Mouse (Mus musculus) hindbrain, postnatal 0 days (tissue): ENCODE results near the gene Nle1. TPM values are rescaled to one million over a fixed set of nuclear protein-coding genes. Genes with fewer than 3 reads are reported as not detected.

ENCODE experiments used
- ATAC-seq: fragments of 200-750 bp; cut with Nextera tagmentation; 2 replicates; pipeline ENCODE4 v1.8.0; 2017; ENCODE audit warnings: mild to moderate bottlenecking, moderate TSS enrichment, moderate library complexity
- DNase-seq: peaks from one replicate; pipeline ENCODE4 v3.0.0-alpha.2; 2015; ENCODE audit warnings: low spot score
- H3K27ac ChIP-seq: fragments of 300-500 bp; sonication (generic); 2 replicates; pipeline ENCODE4 v1.5.1; 2014; ENCODE audit warnings: mild to moderate bottlenecking
- H3K27me3 ChIP-seq: fragments of 300-500 bp; sonication (generic); 2 replicates; pipeline ENCODE4 v1.6.1; 2014; ENCODE audit warnings: low read length, mixed read lengths; ENCODE audit not compliant: insufficient read depth
- H3K36me3 ChIP-seq: fragments of 300-500 bp; sonication (generic); 2 replicates; pipeline ENCODE4 v1.6.1; 2014; ENCODE audit warnings: low read length, mixed read lengths; ENCODE audit not compliant: insufficient read depth
- H3K4me1 ChIP-seq: fragments of 300-500 bp; sonication (generic); 2 replicates; pipeline ENCODE4 v1.6.1; 2014; ENCODE audit warnings: antibody characterized with exemption, low read length, mixed read lengths; ENCODE audit not compliant: insufficient read depth
- H3K4me2 ChIP-seq: fragments of 300-500 bp; sonication (generic); 2 replicates; pipeline ENCODE4 v1.6.1; 2014; ENCODE audit warnings: low read depth, mild to moderate bottlenecking, low read length, moderate library complexity, mixed read lengths
- H3K4me3 ChIP-seq: fragments of 300-500 bp; sonication (generic); 2 replicates; pipeline ENCODE4 v1.5.1; 2014; ENCODE audit warnings: low read length
- H3K9ac ChIP-seq: fragments of 300-500 bp; sonication (generic); replicated peaks from 2 replicates; pipeline ENCODE4 v1.6.1; 2014; ENCODE audit warnings: mild to moderate bottlenecking, low read length, moderate library complexity, mixed read lengths
- H3K9me3 ChIP-seq: fragments of 300-500 bp; sonication (generic); 2 replicates; pipeline ENCODE4 v1.6.1; 2016; ENCODE audit warnings: low read length, mixed read lengths
- CTCF ChIP-seq: IDR thresholded peaks from 2 replicates; pipeline ENCODE4 v1.5.1; 2016; ENCODE audit warnings: antibody characterized with exemption, control low read depth, low read depth
- WGBS: fragments of 180-500 bp; shearing (Covaris S2); extraction: QIAGEN DNeasy Blood & Tissue Kit; methylation state at CpG from one replicate; pipeline ENCODE4 v1.1.7; 2014; 5-methylcytosine and 5-hydroxymethylcytosine counted together
- polyA plus RNA-seq: library from polyadenylated mRNA; unstranded; fragments of >200 nt; fragmentation: Nextera tagmentation; extraction: Ambion mirVana; gene quantifications from 2 replicates; pipeline ENCODE4 v1.2.1, GENCODE M21; 2015
- total RNA-seq: library from RNA; depleted of rRNA; stranded (reverse); fragments of >200 nt; gene quantifications from 2 replicates; pipeline ENCODE4 v1.2.3, GENCODE M21; 2014

Gene Nle1
- total and polyA plus RNA-seq, 2 experiments from 2014 or later, result 27.2 to 34.2 TPM

- Histone ChIP-seq H3K36me3 (peaks cover 5% of the 10 kb centered on the region; the same call in 1 of the 2 replicates), H3K27me3 (no peaks in the 10 kb centered on the region), H3K27ac (no peak overlapping the region), H3K4me3 (no peak overlapping the region), H3K4me2 (no peak overlapping the region), H3K9me3 (no peaks in the 10 kb centered on the region), H3K4me1 (no peaks in the 10 kb centered on the region), H3K9ac (no peak overlapping the region)
- no peak for TF ChIP-seq CTCF
- no peak for DNase-seq
- ATAC-seq, result no peak
- 75% methylated on average over 8 of the region's 8 CpGs for WGBS
Measured at GRCm38 (mm10) chr11:82883180-82883579, 25.0 kb downstream of the Nle1 start.

- no peak for TF ChIP-seq CTCF
- H3K36me3 ChIP-seq, result peaks cover 5% of the 10 kb centered on the region; the same call in 1 of the 2 replicates
- H3K4me1 ChIP-seq, result no peaks in the 10 kb centered on the region
- H3K9ac ChIP-seq, result no peak overlapping the region
- no peaks in the 10 kb centered on the region for H3K27me3 ChIP-seq
- 84% methylated on average over 7 of the region's 7 CpGs for WGBS
- DNase-seq (no peak), ATAC-seq (no peak)
- H3K9me3 ChIP-seq, result no peaks in the 10 kb centered on the region
- no peak overlapping the region for H3K4me3 ChIP-seq
- H3K27ac ChIP-seq, result no peak overlapping the region
- no peak overlapping the region for H3K4me2 ChIP-seq
Measured at GRCm38 (mm10) chr11:82877726-82878344, 30.4 kb downstream of the Nle1 start.

- H3K27me3 ChIP-seq, result no peaks in the 10 kb centered on the region
- no peaks in the 10 kb centered on the region for H3K4me1 ChIP-seq
- WGBS, result 92% methylated on average over 5 of the region's 5 CpGs
- no peak for DNase-seq
- H3K36me3 ChIP-seq, result peaks cover 5% of the 10 kb centered on the region; the same call in 1 of the 2 replicates
- no peak for ATAC-seq
- H3K9me3 ChIP-seq, result no peaks in the 10 kb centered on the region
- no peak for TF ChIP-seq CTCF
- H3K9ac ChIP-seq, result no peak overlapping the region
- H3K4me2 ChIP-seq, result no peak overlapping the region
- H3K4me3 ChIP-seq, result no peak overlapping the region
- H3K27ac ChIP-seq, result no peak overlapping the region
Measured at GRCm38 (mm10) chr11:82875631-82876030, 32.6 kb downstream of the Nle1 start.

GRCm38 (mm10) chr11:82874924-82875323, 33.3 kb downstream of the Nle1 start:
- no peak overlapping the region for H3K4me3 ChIP-seq
- no peak for ATAC-seq
- H3K27me3 ChIP-seq, result no peaks in the 10 kb centered on the region
- H3K4me1 ChIP-seq, result no peaks in the 10 kb centered on the region
- 79% methylated on average over 5 of the region's 5 CpGs for WGBS
- TF ChIP-seq CTCF, result no peak
- H3K36me3 ChIP-seq, result peaks cover 5% of the 10 kb centered on the region; the same call in 1 of the 2 replicates
- H3K9ac ChIP-seq, result no peak overlapping the region
- H3K27ac ChIP-seq, result no peak overlapping the region
- no peaks in the 10 kb centered on the region for H3K9me3 ChIP-seq
- DNase-seq, result no peak
- no peak overlapping the region for H3K4me2 ChIP-seq

- Histone ChIP-seq H3K27ac (peak within 1 kb of the TSS; percentile 1; the same call in 1 of the 2 replicates), H3K4me2 (peak within 1 kb of the TSS; percentile 77), H3K4me1 (no peaks in the 10 kb centered on the region), H3K9me3 (no peaks in the 10 kb centered on the region), H3K36me3 (no peaks in the 10 kb centered on the region), H3K27me3 (no peaks in the 10 kb centered on the region), H3K9ac (peak within 1 kb of the TSS; percentile 59), H3K4me3 (peak within 1 kb of the TSS; percentile 79)
- DNase-seq (peak; percentile 97), ATAC-seq (peak; percentile 98)
- peak; percentile 85 for TF ChIP-seq CTCF
- WGBS, result 1% methylated on average over 43 of the region's 43 CpGs
Measured at GRCm38 (mm10) chr11:82871031-82871446, 37.2 kb downstream of the Nle1 start, which contains the start of gene Rffl. Rffl (minus strand) TSS chr11:82871210.

GRCm38 (mm10) chr11:82870173-82871030, 37.8 kb downstream of the Nle1 start:
- TF ChIP-seq CTCF, result no peak
- Histone ChIP-seq H3K36me3 (no peaks in the 10 kb centered on the region), H3K4me3 (peak overlapping the region; percentile 79), H3K4me1 (no peaks in the 10 kb centered on the region), H3K27ac (peak overlapping the region; percentile 1; the same call in 1 of the 2 replicates), H3K4me2 (peak overlapping the region; percentile 77), H3K9ac (peak overlapping the region; percentile 59), H3K9me3 (no peaks in the 10 kb centered on the region), H3K27me3 (no peaks in the 10 kb centered on the region)
- WGBS, result 4% methylated on average over 36 of the region's 36 CpGs
- DNase-seq, result peak; percentile 11
- peak; percentile 30; the same call in 1 of the 2 replicates for ATAC-seq
